Comparison of ENCODE assay signal across 23 mouse cellular contexts in genomic region chr12:107982306-107982705, GRCm38 (mm10). TPM values are rescaled to one million over a fixed set of nuclear protein-coding genes. Genes with fewer than 3 reads are reported as not detected.
A peak's percentile ranks its signal among the peaks of the same experiment; 100 is the strongest.
DNase-seq lines count a peak whose midpoint lies in the region; ATAC-seq and TF ChIP-seq lines count a peak whose summit lies in the region.
"Had no signal": no experiment of that assay in that cellular context is flagged by ENCODE, and none has a peak within 500 bp of the region (broad histone marks: within the 10 kb centered on the region; RNA-seq: fewer than 3 reads in every experiment).

No protein-coding gene starts in this region.

- no peak overlapping the region for H3K9ac ChIP-seq in hindbrain, embryonic 13.5 days
- H3K9ac ChIP-seq in forebrain, embryonic 16.5 days (replicated peaks; ENCODE audit: low read depth, low read length): no peak overlapping the region
- H3K9ac ChIP-seq: embryonic facial prominence, embryonic 15.5 days; hindbrain, embryonic 12.5 days; limb, embryonic 13.5 days; liver, embryonic 14.5 days; lung, embryonic 15.5 days; midbrain, embryonic 13.5 days had no signal

- 72% methylated on average over 9 of the region's 9 CpGs for WGBS in hindbrain, embryonic 10.5 days
- WGBS in hindbrain, embryonic 13.5 days: 81% methylated on average over 9 of the region's 9 CpGs
- WGBS in thymus, adult 2 months: 78% methylated on average over 9 of the region's 9 CpGs
- WGBS in forebrain, embryonic 16.5 days: 68% methylated on average over 9 of the region's 9 CpGs

- no peak for ATAC-seq in hindbrain, embryonic 13.5 days (ENCODE audit: low FRiP score)
- no peak for ATAC-seq in forebrain, embryonic 16.5 days
- ATAC-seq: intestine, postnatal 0 days; midbrain, embryonic 13.5 days had no signal

- no peak overlapping the region for H3K4me2 ChIP-seq in hindbrain, embryonic 13.5 days
- peak overlapping the region; percentile 14; the same call in 1 of the 2 replicates for H3K4me2 ChIP-seq in forebrain, embryonic 16.5 days (ENCODE audit: low read length)
- H3K4me2 ChIP-seq: embryonic facial prominence, embryonic 15.5 days; heart, embryonic 11.5 days; hindbrain, embryonic 12.5 days; lung, embryonic 15.5 days; midbrain, embryonic 13.5 days had no signal

- TF ChIP-seq CTCF in thymus, adult 2 months (IDR thresholded peaks at IDR 0.05; ENCODE audit: borderline replicate concordance, control insufficient read depth, extremely low read depth, insufficient read depth, low read length, poor library complexity): 0 out of 2 replicates have a peak, but pooled peaks have one; percentile 16

- H3K36me3 ChIP-seq in hindbrain, embryonic 10.5 days: no peaks in the 10 kb centered on the region
- peaks cover 2% of the 10 kb centered on the region; the same call in 1 of the 2 replicates for H3K36me3 ChIP-seq in hindbrain, embryonic 13.5 days
- peaks cover 88% of the 10 kb centered on the region for H3K36me3 ChIP-seq in thymus, adult 2 months (ENCODE audit: control insufficient read depth, insufficient read depth, low read length)
- H3K36me3 ChIP-seq in forebrain, embryonic 16.5 days (ENCODE audit: control insufficient read depth, insufficient read depth): no peaks in the 10 kb centered on the region
- H3K36me3 ChIP-seq: embryonic facial prominence, embryonic 15.5 days; hindbrain, embryonic 12.5 days; lung, embryonic 15.5 days had no signal

- peaks cover 60% of the 10 kb centered on the region for H3K27me3 ChIP-seq in hindbrain, embryonic 10.5 days (ENCODE audit: insufficient read depth, poor library complexity, severe bottlenecking)
- 0 out of 2 replicates have a peak, but pooled peaks cover 17% of the 10 kb centered on the region for H3K27me3 ChIP-seq in hindbrain, embryonic 13.5 days
- H3K27me3 ChIP-seq in thymus, adult 2 months (ENCODE audit: control insufficient read depth, insufficient read depth, low read length): no peaks in the 10 kb centered on the region
- no peaks in the 10 kb centered on the region for H3K27me3 ChIP-seq in forebrain, embryonic 16.5 days (replicated peaks; ENCODE audit: control insufficient read depth, insufficient read depth, low read length)
- H3K27me3 ChIP-seq: embryonic facial prominence, embryonic 15.5 days; hindbrain, embryonic 12.5 days had no signal

- H3K4me1 ChIP-seq in hindbrain, embryonic 10.5 days (replicated peaks): peaks cover 59% of the 10 kb centered on the region
- H3K4me1 ChIP-seq in hindbrain, embryonic 13.5 days (replicated peaks): peaks cover 74% of the 10 kb centered on the region
- peaks cover 77% of the 10 kb centered on the region for H3K4me1 ChIP-seq in thymus, adult 2 months (replicated peaks; ENCODE audit: control insufficient read depth, insufficient read depth, low read length)
- peaks cover 88% of the 10 kb centered on the region for H3K4me1 ChIP-seq in forebrain, embryonic 16.5 days (replicated peaks; ENCODE audit: control insufficient read depth, insufficient read depth, low read length)

- H3K9me3 ChIP-seq in hindbrain, embryonic 10.5 days: no peaks in the 10 kb centered on the region
- H3K9me3 ChIP-seq in hindbrain, embryonic 13.5 days: no peaks in the 10 kb centered on the region
- no peaks in the 10 kb centered on the region for H3K9me3 ChIP-seq in forebrain, embryonic 16.5 days (ENCODE audit: control insufficient read depth, low read length)
- H3K9me3 ChIP-seq: embryonic facial prominence, embryonic 15.5 days; hindbrain, embryonic 12.5 days; limb, embryonic 13.5 days; lung, embryonic 15.5 days; midbrain, embryonic 13.5 days had no signal

- peak overlapping the region; percentile 98 for H3K27ac ChIP-seq in hindbrain, embryonic 10.5 days
- no peak overlapping the region for H3K27ac ChIP-seq in hindbrain, embryonic 13.5 days
- no peak overlapping the region for H3K27ac ChIP-seq in thymus, adult 2 months (ENCODE audit: control insufficient read depth, insufficient read depth, low read length)
- no peak overlapping the region; the same call in none of the 2 replicates for H3K27ac ChIP-seq in forebrain, embryonic 16.5 days (ENCODE audit: low read length)
- H3K27ac ChIP-seq: limb, embryonic 13.5 days; liver, embryonic 14.5 days; lung, embryonic 15.5 days; macrophage; midbrain, embryonic 13.5 days had no signal

- TF ChIP-seq POLR2A in thymus, adult 2 months (IDR thresholded peaks at IDR 0.05; ENCODE audit: control insufficient read depth, extremely low read depth, insufficient read depth, low read length, poor library complexity): no peak

- DNase-seq in hindbrain, embryonic 10.5 days (ENCODE audit: low spot score): no peak
- DNase-seq in thymus, adult 2 months: no peak
- no peak for DNase-seq in thymus, adult 18-20 months
- DNase-seq in gastrocnemius, postnatal 14 days: no peak
- no peak for DNase-seq in gastrocnemius, postnatal 25 days
- DNase-seq in kidney, postnatal 36 days: no peak
- DNase-seq: adrenal gland, adult 2 months; cerebellum, adult 9-10 months; heart, postnatal 10 days; kidney, postnatal 10 days; thymus, postnatal 4 days had no signal

- H3K4me3 ChIP-seq in hindbrain, embryonic 10.5 days: no peak overlapping the region
- no peak overlapping the region for H3K4me3 ChIP-seq in hindbrain, embryonic 13.5 days
- H3K4me3 ChIP-seq in thymus, adult 2 months (ENCODE audit: control insufficient read depth, insufficient read depth, low read length): no peak overlapping the region
- no peak overlapping the region for H3K4me3 ChIP-seq in forebrain, embryonic 16.5 days (replicated peaks; ENCODE audit: low read length)
- H3K4me3 ChIP-seq: embryonic facial prominence, embryonic 15.5 days; hindbrain, embryonic 12.5 days; limb, embryonic 13.5 days; lung, embryonic 15.5 days; midbrain, embryonic 13.5 days had no signal

- intact Hi-C loops in gastrocnemius, postnatal 14 days (cut with DNase I; ENCODE audit: low total_unique reads): no loop called here

RNA-seq across cellular contexts. Expression of gene Bcl11b, which starts 21.1 kb away (rescaled TPM):
- 3.0 and 3.3 TPM in 2 replicates for polyA plus RNA-seq in hindbrain, embryonic 10.5 days (2016; fragmentation: Nextera tagmentation; extraction: Ambion mirVana)
- polyA plus RNA-seq in hindbrain, embryonic 13.5 days (2015; fragmentation: Nextera tagmentation; extraction: Ambion mirVana): 27.0 and 31.0 TPM in 2 replicates
- polyA plus RNA-seq in thymus, adult 2 months (2012; rRNA removed): 346 and 564 TPM in 2 replicates
- 81.4 and 87.9 TPM in 2 replicates for polyA plus RNA-seq in forebrain, embryonic 16.5 days (2015; fragmentation: Nextera tagmentation; extraction: Ambion mirVana)
- under 1 TPM; 0.06 to 0.11 TPM for total RNA-seq in gastrocnemius, postnatal 14 days (2021)
- under 1 TPM in 1 of 2 experiments, not detected in 1; 0.27 TPM for total RNA-seq in gastrocnemius, postnatal 25 days (2021)
- total RNA-seq: granulocyte monocyte progenitor cell, adult 5-6 weeks had no signal
- polyA plus RNA-seq: macrophage had no signal
